Mouse (Mus musculus) liver, adult 2 months (tissue): ENCODE results near the gene Higd1c. TPM values are rescaled to one million over a fixed set of nuclear protein-coding genes. Genes with fewer than 3 reads are reported as not detected.

Experiments used
- DNase-seq: peaks from one replicate; pipeline ENCODE4 v3.0.0-alpha.2; 2011; ENCODE audit warnings: low read depth, low spot score; ENCODE audit errors: extremely low read depth
- H3K27ac ChIP-seq: fragments of 200-500 bp; replicated peaks from 2 replicates; pipeline ENCODE4 v1.5.1; 2012; ENCODE audit warnings: low read depth, mild to moderate bottlenecking, control low read depth, inconsistent platforms, low read length; ENCODE audit not compliant: insufficient read depth
- H3K27me3 ChIP-seq: fragments of 200-500 bp; 2 replicates; pipeline ENCODE4 v1.6.1; 2012; ENCODE audit warnings: mild to moderate bottlenecking, moderate library complexity, low read length, inconsistent platforms; ENCODE audit not compliant: control insufficient read depth, insufficient read depth
- H3K36me3 ChIP-seq: fragments of 200-500 bp; 2 replicates; pipeline ENCODE4 v1.6.1; 2012; ENCODE audit warnings: low read length, inconsistent platforms; ENCODE audit not compliant: control insufficient read depth, insufficient read depth
- H3K4me1 ChIP-seq: fragments of 200-500 bp; 2 replicates; pipeline ENCODE4 v1.6.1; 2011; ENCODE audit warnings: low read length; ENCODE audit not compliant: control insufficient read depth, insufficient read depth
- H3K4me3 ChIP-seq: fragments of 200-500 bp; 2 replicates; pipeline ENCODE4 v1.5.1; 2011; ENCODE audit warnings: low read depth, mild to moderate bottlenecking, control low read depth, low read length, moderate library complexity; ENCODE audit not compliant: insufficient read depth
- H3K79me2 ChIP-seq: fragments of 200-500 bp; 2 replicates; pipeline ENCODE4 v1.6.1; 2012; ENCODE audit warnings: inconsistent platforms, mild to moderate bottlenecking, low read length, moderate library complexity; ENCODE audit not compliant: control insufficient read depth, insufficient read depth
- H3K9ac ChIP-seq: fragments of 200-500 bp; 2 replicates; pipeline ENCODE4 v1.6.1; 2012; ENCODE audit warnings: low read depth, mild to moderate bottlenecking, control low read depth, inconsistent platforms, low read length
- CTCF ChIP-seq: fragments of 200-500 bp; IDR thresholded peaks from 2 replicates; pipeline ENCODE4 v1.5.1; 2011; ENCODE audit warnings: low read depth, low read length, control low read depth
- POLR2A ChIP-seq: fragments of 200-500 bp; IDR thresholded peaks from 2 replicates; pipeline ENCODE4 v1.6.1; 2011; ENCODE audit warnings: low read length, control low read depth; ENCODE audit not compliant: insufficient read depth; ENCODE audit errors: extremely low read depth
- WGBS: fragments of 180-500 bp; shearing (Covaris S2); methylation state at CpG from one replicate; pipeline ENCODE4 v1.1.7; 2018; 5-methylcytosine and 5-hydroxymethylcytosine counted together
- polyA plus RNA-seq: library from polyadenylated mRNA; depleted of rRNA; stranded (reverse); fragments of >200 nt; gene quantifications from 2 replicates; pipeline ENCODE4 v1.2.3, GENCODE M21; 2012
- total RNA-seq: library from RNA; depleted of rRNA; stranded (reverse); fragments of >200 nt; gene quantifications from 2 replicates; pipeline ENCODE4 v1.2.3, GENCODE M21; 2014

The Higd1c gene
- total and polyA plus RNA-seq, 2 experiments: not detected

- no peak for DNase-seq
Measured at GRCm38 (mm10) chr15:100422476-100422875, 58.1 kb downstream of the Higd1c start.

DNA sequence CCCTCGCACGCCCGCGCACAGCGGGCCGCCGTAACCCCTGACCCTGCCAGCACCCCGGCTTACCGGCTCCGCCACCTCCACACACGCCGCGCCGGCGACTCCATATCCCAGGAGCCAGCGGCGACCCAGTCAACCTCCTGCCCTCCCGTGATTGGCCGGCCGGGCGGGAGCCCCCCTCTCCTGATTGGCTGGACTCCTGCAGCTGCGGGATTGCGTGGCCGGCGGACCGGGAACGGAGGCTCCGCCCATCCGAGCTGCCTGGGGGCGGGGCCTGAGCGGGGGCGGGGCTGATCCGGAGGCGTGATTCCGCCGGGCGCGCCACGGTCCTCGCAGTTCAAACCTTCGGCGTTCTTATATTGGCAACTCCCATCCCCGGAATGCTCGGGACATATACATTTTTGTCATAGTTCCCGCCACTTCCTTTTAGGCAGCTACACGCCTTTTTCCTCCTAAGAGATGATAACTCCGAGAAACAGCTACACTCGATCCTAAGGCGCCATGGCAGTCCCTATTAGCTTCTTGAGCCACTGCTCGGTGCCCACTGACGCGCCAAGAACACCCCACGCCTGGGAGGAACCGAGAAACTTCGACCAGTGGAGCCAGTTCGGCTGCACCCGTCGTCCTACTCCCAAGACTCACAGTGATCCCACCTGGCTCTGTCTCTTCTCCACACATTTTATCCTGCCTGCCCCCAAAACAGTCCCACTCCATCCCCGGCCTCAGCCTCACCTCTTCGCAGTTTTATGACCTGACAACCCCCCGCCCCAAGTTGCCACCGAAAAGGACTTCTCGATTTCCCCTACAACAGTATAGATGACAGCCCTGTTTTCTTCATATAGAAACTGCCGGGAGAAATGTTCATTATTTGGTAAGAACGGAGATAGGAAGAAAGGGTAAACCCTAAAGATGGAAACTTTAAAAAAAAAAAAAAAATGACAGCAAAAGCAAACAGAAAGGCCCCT lies 58.8 kb downstream of the Higd1c start:
- peaks cover 18% of the 10 kb centered on the region; the same call in 1 of the 2 replicates for H3K79me2 ChIP-seq
- 1% methylated on average over 58 of the region's 65 CpGs for WGBS
- H3K27me3 ChIP-seq: no peaks in the 10 kb centered on the region
- peak; percentile 81 for DNase-seq
- H3K36me3 ChIP-seq: no peaks in the 10 kb centered on the region
- H3K9ac ChIP-seq: peak overlapping the region; percentile 90
- peak overlapping the region; percentile 74 for H3K4me3 ChIP-seq
- peak overlapping the region; percentile 60 for H3K27ac ChIP-seq
- H3K4me1 ChIP-seq: peaks cover 18% of the 10 kb centered on the region
- TF ChIP-seq POLR2A: peak; percentile 89
- TF ChIP-seq CTCF: no peak

More at GRCm38 (mm10) chr15:100422476-100422875, 58.1 kb downstream of the Higd1c start:
- H3K9ac ChIP-seq: peak overlapping the region; percentile 90
- WGBS: under 1% methylated on average over 41 of the region's 44 CpGs
- no peak for TF ChIP-seq POLR2A
- TF ChIP-seq CTCF: no peak
- peaks cover 18% of the 10 kb centered on the region for H3K4me1 ChIP-seq
- H3K27me3 ChIP-seq: no peaks in the 10 kb centered on the region
- H3K27ac ChIP-seq: peak overlapping the region; percentile 60
- peaks cover 24% of the 10 kb centered on the region; the same call in 1 of the 2 replicates for H3K79me2 ChIP-seq
- H3K4me3 ChIP-seq: peak overlapping the region; percentile 74
- H3K36me3 ChIP-seq: no peaks in the 10 kb centered on the region

- Histone ChIP-seq H3K79me2 (peaks cover 14% of the 10 kb centered on the region; the same call in 1 of the 2 replicates), H3K4me1 (peaks cover 18% of the 10 kb centered on the region), H3K36me3 (no peaks in the 10 kb centered on the region), H3K27me3 (no peaks in the 10 kb centered on the region), H3K4me3 (no peak overlapping the region), H3K9ac (no peak overlapping the region), H3K27ac (no peak overlapping the region)
- TF ChIP-seq POLR2A (no peak), CTCF (no peak)
- DNase-seq: no peak
- WGBS: 9% methylated on average over 14 of the region's 14 CpGs
Measured at GRCm38 (mm10) chr15:100423916-100424315, 59.6 kb downstream of the Higd1c start.

GRCm38 (mm10) chr15:100424396-100425122 lies 60.2 kb downstream of the Higd1c start, which contains the start of gene Slc11a2:
Slc11a2 (minus strand) TSS chr15:100425072.
- DNase-seq: no peak
- Histone ChIP-seq H3K4me3 (no peak within 1 kb of the TSS), H3K9ac (no peak within 1 kb of the TSS), H3K27ac (no peak within 1 kb of the TSS), H3K27me3 (no peaks in the 10 kb centered on the region), H3K36me3 (no peaks in the 10 kb centered on the region), H3K4me1 (peaks cover 13% of the 10 kb centered on the region), H3K79me2 (peaks cover 8% of the 10 kb centered on the region; the same call in 1 of the 2 replicates)
- 57% methylated on average over 17 of the region's 17 CpGs for WGBS
- TF ChIP-seq CTCF (no peak), POLR2A (no peak)

GRCm38 (mm10) chr15:100428296-100428905 lies 64.1 kb downstream of the Higd1c start:
- Histone ChIP-seq H3K27me3 (no peaks in the 10 kb centered on the region), H3K4me1 (peaks cover 1% of the 10 kb centered on the region), H3K36me3 (no peaks in the 10 kb centered on the region), H3K9ac (no peak overlapping the region), H3K27ac (no peak overlapping the region), H3K79me2 (no peaks in the 10 kb centered on the region), H3K4me3 (no peak overlapping the region)
- DNase-seq: no peak
- 89% methylated on average over 13 of the region's 13 CpGs for WGBS
- TF ChIP-seq POLR2A: no peak
- no peak for TF ChIP-seq CTCF
